Mouse (Mus musculus) myocyte (in vitro differentiated cells): ENCODE data around the gene Akap8l.

Source experiments
- MAX ChIP-seq: IDR thresholded peaks from one replicate; pipeline ENCODE4 v1.6.1; 2011; ENCODE audit warnings: low read depth, mild to moderate bottlenecking, control low read depth
- MYOD1 ChIP-seq, 3 experiments: IDR thresholded peaks; one replicate each; pipeline ENCODE4 v1.6.1; 2011; ENCODE audit warnings: control low read depth in 2 of 3, low read depth in 2 of 3, mild to moderate bottlenecking in 2 of 3, moderate library complexity in 1 of 3; ENCODE audit not compliant: insufficient read length in 2 of 3, control insufficient read depth in 1 of 3
- POLR2A ChIP-seq: IDR thresholded peaks from one replicate; pipeline ENCODE4 v1.6.1; 2011; ENCODE audit warnings: low read depth, mild to moderate bottlenecking, control low read depth, moderate library complexity; ENCODE audit not compliant: insufficient read length
- POLR2AphosphoS2 ChIP-seq: IDR thresholded peaks from one replicate; pipeline ENCODE4 v1.6.1; 2011; ENCODE audit warnings: low read depth, control low read depth; ENCODE audit not compliant: insufficient read length
- SRF ChIP-seq: IDR thresholded peaks from one replicate; pipeline ENCODE4 v1.6.1; 2011; ENCODE audit warnings: low read depth; ENCODE audit not compliant: control insufficient read depth, insufficient read length
- TCF12 ChIP-seq: IDR thresholded peaks from one replicate; pipeline ENCODE4 v1.6.1; 2011; ENCODE audit warnings: mild to moderate bottlenecking, control low read depth; ENCODE audit not compliant: poor library complexity, insufficient read depth, severe bottlenecking
- USF1 ChIP-seq: IDR thresholded peaks from one replicate; pipeline ENCODE4 v1.6.1; 2011; ENCODE audit warnings: low read depth, mild to moderate bottlenecking, control low read depth, moderate library complexity

GRCm38 (mm10) chr17:32295160-32295559 lies 55.2 kb downstream of the Akap8l start:
- TF ChIP-seq POLR2A (no peak), SRF (no peak), MAX (no peak), POLR2AphosphoS2 (no peak), USF1 (no peak), TCF12 (no peak), MYOD1 (IDR thresholded peaks at IDR 0.05; ENCODE audit: control insufficient read depth in 1 of 3, insufficient read length in 2 of 3, low read depth in 2 of 3) (no peak)
